Mouse (Mus musculus): Measurements from ENCODE around the gene Pik3cd.

Pik3cd gene

DNA sequence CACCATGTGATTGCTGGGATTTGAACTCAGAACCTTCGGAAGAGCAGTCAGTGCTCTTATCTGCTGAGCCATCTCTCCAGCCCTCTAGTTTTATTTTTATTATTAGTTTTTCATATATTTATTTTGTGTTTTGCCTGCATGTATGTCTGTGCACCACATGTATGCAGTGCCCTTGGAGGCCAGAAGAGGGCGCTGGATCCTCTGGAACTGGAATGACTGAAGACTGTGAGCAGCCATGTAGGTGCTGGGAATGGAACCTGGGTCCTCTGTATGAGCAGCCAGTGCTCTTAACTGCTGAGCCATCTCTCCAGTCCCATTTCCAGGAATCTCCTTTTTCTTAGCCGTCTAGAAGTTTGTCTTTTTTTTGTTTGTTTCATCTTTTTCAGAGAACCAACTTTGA, 97.9 kb downstream of the Pik3cd start:
- DNase-seq: no peak

DNA sequence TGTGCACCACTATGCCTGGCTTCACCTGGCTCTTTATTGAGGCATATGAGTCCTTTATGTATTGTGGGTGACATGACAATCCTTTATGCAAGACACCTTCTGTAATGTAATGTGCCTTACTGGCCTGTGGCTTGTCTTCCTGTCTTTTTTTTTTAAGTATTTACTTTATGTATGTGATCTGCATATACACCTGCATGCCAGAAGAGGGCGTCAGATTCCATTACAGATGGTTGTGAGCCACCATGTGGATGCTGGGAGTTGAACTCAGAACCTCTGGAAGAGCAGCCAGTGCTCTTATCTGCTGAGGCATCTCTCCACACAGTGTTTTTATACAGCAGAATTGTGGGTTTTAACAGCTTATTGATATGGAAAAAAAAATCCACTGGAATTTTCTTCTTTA, 98.5 kb downstream of the Pik3cd start:
- DNase-seq: no peak

DNA sequence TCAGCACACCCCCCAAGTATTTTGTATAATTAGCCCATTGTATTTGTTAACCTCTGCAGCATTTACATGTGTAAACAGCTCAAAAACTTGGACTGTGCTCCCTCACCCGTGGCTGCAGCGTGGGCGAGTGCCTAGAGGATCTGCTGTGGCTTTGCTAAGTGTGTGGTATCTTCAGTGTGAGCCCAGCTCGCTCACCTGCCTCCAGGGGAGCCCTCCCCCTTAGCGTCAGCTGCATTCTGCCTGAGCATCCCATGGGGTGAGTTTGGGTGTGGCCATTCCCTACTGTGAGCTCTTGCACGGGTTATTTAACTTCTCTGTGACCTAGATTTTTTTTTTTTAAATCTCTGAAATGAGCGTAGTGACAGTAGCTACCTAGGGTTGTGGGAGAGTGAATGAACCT, 100.1 kb downstream of the Pik3cd start:
- DNase-seq: no peak

DNA sequence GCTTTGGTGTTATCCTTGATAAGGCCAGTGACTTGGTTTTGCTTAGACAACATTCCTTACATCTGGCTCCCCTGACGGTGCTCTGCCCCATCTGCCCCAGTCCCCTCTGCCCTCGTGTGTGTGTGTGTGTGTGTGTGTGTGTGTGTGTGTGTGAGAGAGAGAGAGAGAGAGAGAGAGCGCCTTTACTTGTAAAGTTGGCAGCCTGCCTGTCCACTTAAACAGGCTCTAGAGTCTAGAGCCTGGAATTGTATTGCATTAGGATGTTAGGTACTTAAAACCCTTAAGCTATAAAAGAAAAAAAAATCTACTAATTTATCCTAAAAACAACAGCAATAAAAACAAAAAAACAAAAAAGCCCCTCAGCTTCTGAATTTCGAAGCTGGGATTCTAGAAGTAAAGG, 100.9 kb downstream of the Pik3cd start:
- no peak for DNase-seq

DNA sequence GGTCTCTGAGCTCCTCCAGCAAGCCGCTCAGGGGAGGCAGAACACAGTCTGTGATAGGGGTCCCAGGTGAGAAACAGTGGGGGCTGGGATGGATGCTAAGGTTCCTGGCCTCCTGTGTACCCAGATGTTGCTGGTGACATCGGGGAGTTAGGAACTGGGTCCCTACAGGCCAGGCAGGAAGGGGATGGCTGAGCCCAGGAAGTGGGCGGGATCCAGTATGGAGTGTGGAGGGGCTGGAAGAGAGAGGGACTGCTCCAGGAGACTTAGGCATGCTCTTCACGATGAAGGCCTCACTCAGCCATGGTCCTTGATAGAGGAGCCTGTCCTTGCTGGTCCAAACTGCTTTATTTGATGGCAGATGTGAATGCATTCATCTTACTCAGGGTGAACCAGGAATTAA, 102.2 kb downstream of the Pik3cd start:
- no peak for DNase-seq

DNA sequence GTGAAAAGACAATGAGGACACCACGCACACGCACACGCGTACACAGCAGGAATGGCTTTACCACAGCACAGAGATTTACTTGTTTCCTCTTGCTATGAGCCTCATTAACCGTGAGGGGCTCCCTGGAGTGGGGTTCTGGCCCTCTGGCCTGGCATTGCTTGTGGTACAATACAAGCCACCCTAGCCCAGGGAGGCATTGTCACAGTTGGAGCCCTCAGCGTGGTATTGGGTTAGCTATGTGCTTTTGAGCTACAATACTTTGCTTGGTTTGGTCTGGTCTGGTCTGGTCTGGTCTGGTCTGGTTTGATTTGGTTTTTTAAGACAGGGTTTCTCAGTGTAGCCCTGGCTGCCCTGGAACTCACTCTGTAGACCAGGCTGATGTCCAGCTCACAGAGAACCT, 102.8 kb downstream of the Pik3cd start:
- DNase-seq: no peak

Measured in kidney, adult 9 months (tissue).